Mouse (Mus musculus): Measurements from ENCODE around the gene Alcam.

Gene Alcam

GRCm38 (mm10) chr16:52366915-52367314, 87.0 kb downstream of the Alcam start:
- no peak for DNase-seq (ENCODE audit: low spot score)

GRCm38 (mm10) chr16:52363944-52364511, 89.8 kb downstream of the Alcam start:
- DNase-seq (ENCODE audit: low spot score): no peak

GRCm38 (mm10) chr16:52343467-52344033, 110.3 kb downstream of the Alcam start:
- DNase-seq (ENCODE audit: low spot score): no peak

- no peak for DNase-seq (ENCODE audit: low spot score)
Observed at GRCm38 (mm10) chr16:52342694-52343466, 111.0 kb downstream of the Alcam start.

GRCm38 (mm10) chr16:52334084-52334483, 119.8 kb downstream of the Alcam start:
- no peak for DNase-seq (ENCODE audit: low spot score)

- no peak for DNase-seq (ENCODE audit: low spot score)
Observed at GRCm38 (mm10) chr16:52333631-52334030, 120.2 kb downstream of the Alcam start.

- DNase-seq (ENCODE audit: low spot score): no peak
Observed at GRCm38 (mm10) chr16:52331341-52331830, 122.5 kb downstream of the Alcam start.

- no peak for DNase-seq (ENCODE audit: low spot score)
Observed at GRCm38 (mm10) chr16:52329420-52329819, 124.5 kb downstream of the Alcam start.

- DNase-seq (ENCODE audit: low spot score): no peak
Observed at GRCm38 (mm10) chr16:52319229-52319628, 134.6 kb downstream of the Alcam start.

GRCm38 (mm10) chr16:52311073-52311472, 142.8 kb downstream of the Alcam start:
- peak; percentile 78 for DNase-seq (ENCODE audit: low spot score)

GRCm38 (mm10) chr16:52307016-52307415, 146.9 kb downstream of the Alcam start:
- no peak for DNase-seq (ENCODE audit: low spot score)

- DNase-seq (ENCODE audit: low spot score): no peak
Observed at GRCm38 (mm10) chr16:52303532-52303902, 150.4 kb downstream of the Alcam start.

- DNase-seq (ENCODE audit: low spot score): no peak
Observed at GRCm38 (mm10) chr16:52302790-52303531, 150.9 kb downstream of the Alcam start.

GRCm38 (mm10) chr16:52301730-52302129, 152.1 kb downstream of the Alcam start:
- DNase-seq (ENCODE audit: low spot score): no peak

- no peak for DNase-seq (ENCODE audit: low spot score)
Observed at GRCm38 (mm10) chr16:52296376-52296775, 157.5 kb downstream of the Alcam start.

- no peak for DNase-seq (ENCODE audit: low spot score)
Observed at GRCm38 (mm10) chr16:52295535-52295934, 158.3 kb downstream of the Alcam start.

GRCm38 (mm10) chr16:52292440-52293048, 161.3 kb downstream of the Alcam start:
- DNase-seq (ENCODE audit: low spot score): no peak

GRCm38 (mm10) chr16:52280186-52280585, 173.7 kb downstream of the Alcam start:
- no peak for DNase-seq (ENCODE audit: low spot score)

- DNase-seq (ENCODE audit: low spot score): no peak
Observed at GRCm38 (mm10) chr16:52265066-52265465, 188.8 kb downstream of the Alcam start.

- no peak for DNase-seq (ENCODE audit: low spot score)
Observed at GRCm38 (mm10) chr16:52263751-52264150, 190.1 kb downstream of the Alcam start.

- no peak for DNase-seq (ENCODE audit: low spot score)
Observed at GRCm38 (mm10) chr16:52262582-52262981, 191.3 kb downstream of the Alcam start.

GRCm38 (mm10) chr16:52261755-52262154, 192.1 kb downstream of the Alcam start:
- no peak for DNase-seq (ENCODE audit: low spot score)
